Mouse (Mus musculus) heart, adult 2 months (tissue): ENCODE data around the gene A630023A22Rik. TPM values are rescaled to one million over a fixed set of nuclear protein-coding genes. Genes with fewer than 3 reads are reported as not detected.

Experiments
- DNase-seq, 2 experiments: peaks; one replicate each; pipeline ENCODE4 v3.0.0; 2021
- H3K27ac ChIP-seq: fragments of 200-600 bp; 2 replicates; pipeline ENCODE4 v1.8.1; 2022
- H3K27me3 ChIP-seq: fragments of 200-500 bp; 2 replicates; pipeline ENCODE4 v1.6.1; 2012; ENCODE audit warnings: mild to moderate bottlenecking, low read length, inconsistent platforms, mixed read lengths; ENCODE audit not compliant: control insufficient read depth, insufficient read depth
- H3K36me3 ChIP-seq: fragments of 200-500 bp; 2 replicates; pipeline ENCODE4 v1.6.1; 2012; ENCODE audit warnings: low read length, inconsistent platforms; ENCODE audit not compliant: control insufficient read depth, insufficient read depth
- H3K4me1 ChIP-seq: fragments of 200-500 bp; 2 replicates; pipeline ENCODE4 v1.6.1; 2011; ENCODE audit warnings: low read length; ENCODE audit not compliant: control insufficient read depth, insufficient read depth
- H3K4me3 ChIP-seq: fragments of 200-600 bp; 2 replicates; pipeline ENCODE4 v1.8.1; 2022
- H3K79me2 ChIP-seq: fragments of 200-500 bp; replicated peaks from 2 replicates; pipeline ENCODE4 v1.6.1; 2012; ENCODE audit warnings: mild to moderate bottlenecking, inconsistent platforms, low read length, moderate library complexity, mixed read lengths; ENCODE audit not compliant: control insufficient read depth, insufficient read depth
- H3K9ac ChIP-seq: fragments of 200-500 bp; 2 replicates; pipeline ENCODE4 v1.6.1; 2012; ENCODE audit warnings: low read depth, mild to moderate bottlenecking, control low read depth, inconsistent platforms, low read length, mixed read lengths
- CTCF ChIP-seq: fragments of 200-600 bp; IDR thresholded peaks from 2 replicates; pipeline ENCODE4 v1.8.1; 2022; ENCODE audit warnings: antibody characterized with exemption, mild to moderate bottlenecking, moderate library complexity
- EP300 ChIP-seq: fragments of 200-500 bp; IDR thresholded peaks from 2 replicates; pipeline ENCODE4 v1.6.1; 2011; ENCODE audit warnings: low read depth, low read length, control low read depth; ENCODE audit not compliant: insufficient read depth
- POLR2A ChIP-seq: fragments of 200-500 bp; IDR thresholded peaks from 2 replicates; pipeline ENCODE4 v1.6.1; 2011; ENCODE audit warnings: mild to moderate bottlenecking, low read depth, low read length, control low read depth; ENCODE audit not compliant: insufficient read depth
- WGBS: fragments of 180-500 bp; shearing (Covaris S2); methylation state at CpG from one replicate; pipeline ENCODE4 v1.1.7; 2018; 5-methylcytosine and 5-hydroxymethylcytosine counted together
- intact Hi-C: fragments of 180-260 bp; cut with DNase I; formaldehyde crosslinking; loops from one replicate; pipeline ENCODE4 v1.15.1; 2025
- polyA plus RNA-seq: library from polyadenylated mRNA; depleted of rRNA; stranded (reverse); fragments of >200 nt; gene quantifications from 2 replicates; pipeline ENCODE4 v1.2.3, GENCODE M21; 2012
- total RNA-seq, 2 experiments: library from RNA; stranded (reverse); gene quantifications; 2 replicates each; pipeline ENCODE4 v1.2.3; 2021

Gene A630023A22Rik
- total and polyA plus RNA-seq, 3 experiments, result not detected

DNA sequence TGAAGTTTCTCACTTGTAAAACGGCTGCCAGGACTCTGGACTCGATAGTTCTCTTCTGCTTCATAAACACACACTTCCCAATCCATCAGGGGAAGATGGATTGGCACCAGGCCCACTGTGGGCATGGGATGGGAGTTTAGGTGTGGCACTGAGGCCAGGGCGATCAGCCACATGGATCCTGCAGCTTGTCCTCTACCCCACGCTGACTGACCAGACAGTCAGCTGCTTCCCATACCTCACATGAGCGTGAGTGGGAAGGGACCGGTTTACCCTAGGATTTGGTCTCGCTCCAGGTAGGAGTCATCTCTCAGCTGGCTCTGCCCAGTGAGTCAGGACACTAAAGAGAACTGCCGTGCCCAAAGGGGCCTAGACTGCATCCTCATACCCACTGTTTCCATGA lies 12.8 kb downstream of the A630023A22Rik start:
- WGBS, result 82% methylated on average over 8 of the region's 8 CpGs
- intact Hi-C loops, result loop anchor here (10.0 kb wide), 1 partner anchor 265 kb away; the partner anchor contains the start of gene Fam25c
- no peak for TF ChIP-seq POLR2A
- no peak for TF ChIP-seq CTCF

DNA sequence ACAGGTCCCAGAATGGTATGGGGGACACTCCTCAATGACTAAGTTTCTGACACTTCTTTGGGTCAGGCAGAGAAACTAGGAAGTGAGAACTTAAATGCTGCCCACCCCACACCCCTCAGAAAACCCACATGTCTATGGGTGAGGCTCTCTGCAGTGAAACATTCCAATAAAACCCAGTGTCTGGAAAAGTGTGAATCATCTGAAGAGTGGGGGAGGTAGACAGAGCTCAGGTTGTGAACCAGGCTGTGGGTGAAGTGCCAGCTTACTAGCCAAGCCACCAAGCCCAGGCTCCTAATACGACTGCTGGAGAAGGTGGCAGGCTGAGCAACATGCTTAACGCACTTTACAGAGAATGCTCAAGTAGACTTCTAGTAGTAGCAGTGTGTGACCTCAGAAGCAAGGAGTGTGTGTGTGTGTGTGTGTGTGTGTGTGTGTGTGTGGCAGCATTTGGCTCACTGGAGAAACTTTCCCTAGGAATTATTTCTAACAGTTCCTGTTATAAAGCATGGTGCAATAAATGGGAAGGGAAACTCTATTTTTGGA lies 14.6 kb downstream of the A630023A22Rik start:
- 75% methylated on average over 2 of the region's 2 CpGs for WGBS
- Histone ChIP-seq H3K27ac (no peak overlapping the region), H3K36me3 (no peaks in the 10 kb centered on the region), H3K27me3 (no peaks in the 10 kb centered on the region), H3K79me2 (no peaks in the 10 kb centered on the region), H3K4me1 (no peaks in the 10 kb centered on the region), H3K9ac (no peak overlapping the region), H3K4me3 (no peak overlapping the region)
- intact Hi-C loops, result loop anchor here (10.0 kb wide), 1 partner anchor 267 kb away; the partner anchor contains the start of gene Fam25c
- DNase-seq, result no peak
- TF ChIP-seq EP300 (no peak), POLR2A (no peak), CTCF (no peak)

More for the DNA sequence above, 12.8 kb downstream of the A630023A22Rik start:
- DNase-seq, result no peak
- no peak overlapping the region for H3K4me3 ChIP-seq
- H3K27me3 ChIP-seq, result no peaks in the 10 kb centered on the region
- H3K9ac ChIP-seq, result no peak overlapping the region
- H3K4me1 ChIP-seq, result no peaks in the 10 kb centered on the region
- H3K36me3 ChIP-seq, result no peaks in the 10 kb centered on the region
- no peaks in the 10 kb centered on the region for H3K79me2 ChIP-seq
- no peak overlapping the region for H3K27ac ChIP-seq

DNA sequence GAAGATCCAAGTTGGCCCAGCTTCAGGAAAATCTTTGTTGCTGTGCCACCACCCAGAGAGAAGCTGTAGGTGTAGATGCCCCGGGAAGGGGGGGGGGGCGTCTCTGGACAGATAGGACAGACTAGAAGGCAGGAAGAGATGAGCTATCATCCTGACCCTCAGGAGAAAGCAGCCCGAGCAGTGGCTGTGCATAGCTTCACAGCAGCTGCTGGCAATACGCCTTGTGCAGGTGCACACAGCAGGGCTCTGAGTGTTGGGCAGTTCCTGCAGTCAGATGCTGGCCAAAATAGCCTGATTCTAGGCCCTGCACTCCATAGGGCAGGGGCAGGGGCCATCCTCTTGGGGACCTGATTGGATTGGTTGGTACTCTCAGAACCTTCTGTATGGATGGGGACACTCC lies 15.7 kb downstream of the A630023A22Rik start:
- H3K27ac ChIP-seq, result no peak overlapping the region
- H3K4me1 ChIP-seq, result no peaks in the 10 kb centered on the region
- WGBS, result 50% methylated on average over 4 of the region's 4 CpGs
- no peak overlapping the region for H3K9ac ChIP-seq
- intact Hi-C loops, result loop anchor here (10.0 kb wide), 1 partner anchor 268 kb away; the partner anchor contains the start of gene Fam25c
- no peak overlapping the region for H3K4me3 ChIP-seq
- H3K27me3 ChIP-seq, result no peaks in the 10 kb centered on the region
- TF ChIP-seq POLR2A (no peak), EP300 (no peak), CTCF (no peak)
- no peak for DNase-seq
- no peaks in the 10 kb centered on the region for H3K79me2 ChIP-seq
- H3K36me3 ChIP-seq, result no peaks in the 10 kb centered on the region

DNA sequence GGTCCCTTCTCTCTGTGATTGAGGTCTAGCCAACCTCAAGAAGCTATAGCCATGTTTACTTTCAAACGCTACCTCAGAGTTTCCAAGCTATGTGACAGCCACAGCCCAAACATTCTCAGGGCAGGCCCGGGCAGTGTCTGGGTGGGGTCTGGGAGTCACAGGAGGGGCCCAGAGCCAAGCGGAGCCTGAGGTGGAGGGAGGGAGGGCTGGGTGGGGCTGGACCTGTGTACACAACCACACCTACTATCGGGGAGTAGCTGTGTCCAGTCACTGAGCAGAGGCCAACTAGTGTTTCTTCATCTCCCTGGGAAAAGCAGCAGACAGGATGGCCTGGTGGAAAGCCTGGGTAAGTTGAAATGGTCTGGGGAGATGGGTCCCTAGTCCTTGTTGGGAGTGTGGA lies 16.8 kb downstream of the A630023A22Rik start, which contains the start of gene Anxa8:
Gene Anxa8 (plus strand): TSS at position 251 of the 400 bp plus-strand sequence.
- peak in 1 of 2 experiments; percentile 24 for DNase-seq

DNA sequence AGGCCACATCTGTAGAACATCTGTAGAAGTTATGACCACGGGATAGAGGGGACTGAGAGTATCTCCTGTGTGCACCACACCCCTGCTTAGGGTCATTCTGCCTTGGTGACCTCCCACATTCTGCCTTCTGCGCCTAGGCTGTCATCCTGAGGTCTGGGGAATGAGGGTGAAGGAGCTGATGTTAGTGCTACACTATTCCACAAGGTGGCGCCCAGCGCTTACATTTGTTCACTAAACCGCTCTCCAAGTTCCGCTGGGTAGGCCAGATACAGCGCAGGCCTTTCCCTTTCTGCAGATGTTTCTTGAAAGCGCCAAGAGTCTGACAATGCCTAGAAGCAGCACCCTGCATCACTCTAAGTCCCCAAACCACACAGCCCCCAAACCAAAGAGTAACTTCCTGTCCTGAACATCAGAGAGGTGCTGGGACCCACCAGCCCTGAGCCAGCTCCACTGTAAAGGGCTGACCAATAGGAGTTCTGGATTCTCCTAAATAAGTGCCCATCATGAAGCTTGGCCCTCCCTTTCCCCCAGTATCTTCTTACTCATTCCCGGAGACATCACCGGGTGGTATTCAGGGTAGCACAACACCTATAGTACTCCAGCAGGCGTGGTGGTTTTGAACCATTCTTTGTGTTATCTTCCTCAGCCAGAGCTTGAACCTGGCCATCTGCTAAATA lies 22.1 kb downstream of the A630023A22Rik start:
- no peaks in the 10 kb centered on the region for H3K79me2 ChIP-seq
- peak; percentile 61 to 68 for DNase-seq
- 14% methylated on average over 11 of the region's 11 CpGs for WGBS
- TF ChIP-seq CTCF, result peak; percentile 85
- no peak for TF ChIP-seq POLR2A
- peak; percentile 75; the same call in 1 of the 2 replicates for TF ChIP-seq EP300
- no peak overlapping the region for H3K27ac ChIP-seq
- intact Hi-C loops, result loop anchor here (1.0 to 10.0 kb wide), 5 partner anchors 25 to 274 kb away; partner anchors contain the start of gene Fam25c
- H3K27me3 ChIP-seq, result no peaks in the 10 kb centered on the region
- H3K9ac ChIP-seq, result no peak overlapping the region
- H3K4me3 ChIP-seq, result no peak overlapping the region
- no peaks in the 10 kb centered on the region for H3K4me1 ChIP-seq
- H3K36me3 ChIP-seq, result no peaks in the 10 kb centered on the region

More for the DNA sequence above, 16.8 kb downstream of the A630023A22Rik start, which contains the start of gene Anxa8:
- no peaks in the 10 kb centered on the region for H3K27me3 ChIP-seq
- no peaks in the 10 kb centered on the region for H3K79me2 ChIP-seq
- no peak within 1 kb of the TSS for H3K9ac ChIP-seq
- WGBS, result 43% methylated on average over 4 of the region's 4 CpGs
- no peaks in the 10 kb centered on the region for H3K36me3 ChIP-seq
- no peak within 1 kb of the TSS for H3K27ac ChIP-seq
- no peak within 1 kb of the TSS for H3K4me3 ChIP-seq
- no peak for TF ChIP-seq POLR2A
- TF ChIP-seq CTCF, result no peak
- TF ChIP-seq EP300, result no peak
- H3K4me1 ChIP-seq, result no peaks in the 10 kb centered on the region
- intact Hi-C loops, result loop anchor here (10.0 kb wide), 1 partner anchor 269 kb away; the partner anchor contains the start of gene Fam25c

DNA sequence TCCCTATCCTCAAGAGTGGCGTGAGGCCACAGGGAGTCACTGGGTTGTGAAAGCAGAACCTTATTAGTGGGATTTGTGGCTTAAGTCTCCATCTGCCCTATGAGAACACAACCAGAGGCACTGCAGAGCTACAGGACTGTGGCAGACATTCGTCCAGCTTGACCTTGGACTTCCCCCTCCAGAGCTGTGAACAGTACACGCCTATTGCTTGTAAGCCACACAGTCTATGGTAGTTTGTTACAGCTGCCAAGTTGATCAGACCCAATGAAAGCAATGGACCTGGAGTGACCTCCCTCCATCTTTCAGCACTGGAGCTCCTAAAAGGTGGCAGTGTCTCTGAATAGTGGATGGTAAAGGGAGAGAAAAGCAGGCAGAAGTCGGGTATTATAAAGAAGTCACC lies 24.3 kb downstream of the A630023A22Rik start:
- intact Hi-C loops, result no loop called here
- no peak for DNase-seq
- Histone ChIP-seq H3K9ac (no peak overlapping the region), H3K79me2 (no peaks in the 10 kb centered on the region), H3K27ac (no peak overlapping the region), H3K27me3 (no peaks in the 10 kb centered on the region), H3K4me1 (no peaks in the 10 kb centered on the region; the same call in 1 of the 2 replicates), H3K4me3 (no peak overlapping the region), H3K36me3 (no peaks in the 10 kb centered on the region)
- TF ChIP-seq POLR2A (no peak), CTCF (no peak), EP300 (no peak)
- 69% methylated on average over 4 of the region's 4 CpGs for WGBS
